Mouse (Mus musculus) limb, embryonic 12.5 days (tissue): ENCODE measurements at regions not wholly inside any gene's neighbourhood (a gene's known extent, or its start where the extent isn't known, plus 50 kb on each side); places are given as distances from the start of the nearest gene placed in this dataset.

Experiments used
- ATAC-seq: fragments of 200-750 bp; cut with Nextera tagmentation; 2 replicates; pipeline ENCODE4 v1.8.0; 2017; ENCODE audit warnings: low read depth, moderate TSS enrichment; ENCODE audit not compliant: insufficient number of reproducible peaks, insufficient read depth, low FRiP score, low TSS enrichment
- H3K27ac ChIP-seq: fragments of 300-500 bp; sonication (generic); 2 replicates; pipeline ENCODE4 v1.5.1; 2016; ENCODE audit warnings: mild to moderate bottlenecking, moderate library complexity
- H3K27me3 ChIP-seq: fragments of 300-500 bp; sonication (generic); 2 replicates; pipeline ENCODE4 v1.6.1; 2016; ENCODE audit warnings: mild to moderate bottlenecking, moderate library complexity
- H3K36me3 ChIP-seq: fragments of 300-500 bp; sonication (generic); 2 replicates; pipeline ENCODE4 v1.6.1; 2016; ENCODE audit warnings: mild to moderate bottlenecking, moderate library complexity
- H3K4me1 ChIP-seq: fragments of 300-500 bp; sonication (generic); replicated peaks from 2 replicates; pipeline ENCODE4 v1.6.1; 2016
- H3K4me2 ChIP-seq: fragments of 300-500 bp; sonication (generic); 2 replicates; pipeline ENCODE4 v1.6.1; 2016; ENCODE audit warnings: mild to moderate bottlenecking, moderate library complexity
- H3K4me3 ChIP-seq: fragments of 300-500 bp; sonication (generic); replicated peaks from 2 replicates; pipeline ENCODE4 v1.5.1; 2016; ENCODE audit warnings: mild to moderate bottlenecking
- H3K9ac ChIP-seq: fragments of 300-500 bp; sonication (generic); replicated peaks from 2 replicates; pipeline ENCODE4 v1.6.1; 2016; ENCODE audit warnings: mild to moderate bottlenecking, moderate library complexity
- H3K9me3 ChIP-seq: fragments of 300-500 bp; sonication (generic); 2 replicates; pipeline ENCODE4 v1.6.1; 2016; ENCODE audit warnings: mild to moderate bottlenecking, moderate library complexity
- WGBS: fragments of 180-500 bp; shearing (Covaris S2); methylation state at CpG from one replicate; pipeline ENCODE4 v1.1.7; 2016; 5-methylcytosine and 5-hydroxymethylcytosine counted together

DNA sequence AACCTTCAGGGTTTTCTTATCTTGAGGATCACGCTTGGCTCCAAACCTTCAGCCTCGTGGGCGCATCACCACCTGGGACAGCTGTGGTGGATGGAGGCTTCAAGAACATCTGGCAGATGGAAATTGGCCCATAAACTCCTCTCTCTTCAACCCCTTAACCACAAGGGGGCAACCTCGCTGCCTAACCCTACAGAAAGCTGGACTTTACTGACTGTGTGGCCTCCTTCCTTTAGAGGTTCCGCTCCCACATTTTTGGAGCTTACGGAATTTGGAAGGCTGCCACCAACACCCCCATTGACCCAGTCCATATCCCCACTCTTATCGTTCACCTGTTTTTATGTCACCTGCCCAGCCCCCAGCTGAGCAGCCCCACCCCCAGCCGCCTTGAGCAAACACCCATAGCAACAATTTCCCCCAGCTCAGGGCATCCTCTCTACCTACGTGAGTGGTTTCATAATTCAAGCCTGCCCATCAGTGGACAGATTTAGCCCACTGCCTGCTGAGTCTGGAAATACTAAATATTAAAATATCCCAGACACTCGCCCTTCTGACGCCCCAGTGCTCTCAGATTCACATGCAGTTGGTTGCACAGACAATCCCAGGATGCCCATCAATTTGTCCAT is 167.0 kb upstream of the Slc22a22 start:
- Histone ChIP-seq H3K4me1 (no peaks in the 10 kb centered on the region), H3K9me3 (no peaks in the 10 kb centered on the region), H3K4me2 (no peak overlapping the region), H3K4me3 (no peak overlapping the region), H3K36me3 (no peaks in the 10 kb centered on the region), H3K9ac (no peak overlapping the region), H3K27ac (no peak overlapping the region), H3K27me3 (no peaks in the 10 kb centered on the region)
- 60% methylated on average over 11 of the region's 11 CpGs for WGBS
- ATAC-seq: no peak

DNA sequence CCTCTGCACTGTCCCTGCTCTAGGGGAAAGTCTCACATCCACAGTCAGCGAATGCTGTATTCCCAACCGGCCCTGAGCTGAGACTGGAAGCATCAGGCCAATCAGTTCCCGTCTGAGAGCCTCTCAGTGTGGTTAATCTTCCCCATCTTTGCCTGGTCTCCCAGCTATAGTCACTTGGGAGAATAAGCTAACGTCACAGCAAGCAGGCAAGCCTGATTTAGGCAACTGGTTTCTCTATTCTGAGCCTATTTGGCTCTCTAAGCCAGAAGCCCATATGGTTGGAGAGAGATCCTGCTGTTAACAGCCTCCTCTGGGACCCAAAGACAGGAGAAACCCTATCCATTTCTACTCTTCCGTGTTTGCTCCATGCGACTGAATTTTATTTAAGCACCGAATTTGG is 161.7 kb upstream of the Slc22a22 start:
- no peaks in the 10 kb centered on the region for H3K4me1 ChIP-seq
- no peaks in the 10 kb centered on the region for H3K36me3 ChIP-seq
- ATAC-seq: no peak
- no peaks in the 10 kb centered on the region for H3K27me3 ChIP-seq
- H3K4me2 ChIP-seq: no peak overlapping the region
- 67% methylated on average over 7 of the region's 7 CpGs for WGBS
- H3K9me3 ChIP-seq: no peaks in the 10 kb centered on the region
- no peak overlapping the region for H3K4me3 ChIP-seq
- no peak overlapping the region for H3K27ac ChIP-seq
- H3K9ac ChIP-seq: no peak overlapping the region

DNA sequence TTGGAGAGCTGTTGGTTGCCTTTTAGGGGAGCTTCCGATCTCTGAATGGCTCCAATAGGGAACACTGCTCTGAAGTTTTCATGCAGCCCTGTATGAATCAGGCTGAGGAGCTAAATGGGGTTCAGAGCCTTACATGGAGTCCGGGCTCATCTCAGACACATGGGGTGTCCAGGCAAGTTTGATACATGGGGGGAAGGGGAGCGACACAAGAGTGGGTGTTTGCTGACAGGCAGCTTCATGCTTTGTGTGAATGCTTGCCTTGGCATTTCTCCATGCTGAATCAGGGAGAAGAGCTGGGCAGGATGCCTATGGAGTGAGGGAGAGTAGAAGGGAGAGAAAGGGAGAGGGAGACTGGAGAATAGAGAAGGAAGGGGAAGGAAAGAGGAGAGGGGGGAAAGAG is 155.6 kb upstream of the Slc22a22 start:
- Histone ChIP-seq H3K9ac (no peak overlapping the region), H3K4me2 (no peak overlapping the region), H3K27ac (no peak overlapping the region), H3K4me3 (no peak overlapping the region), H3K27me3 (no peaks in the 10 kb centered on the region), H3K36me3 (no peaks in the 10 kb centered on the region), H3K9me3 (no peaks in the 10 kb centered on the region), H3K4me1 (no peaks in the 10 kb centered on the region)
- WGBS: 85% methylated on average over 3 of the region's 3 CpGs
- no peak for ATAC-seq

DNA sequence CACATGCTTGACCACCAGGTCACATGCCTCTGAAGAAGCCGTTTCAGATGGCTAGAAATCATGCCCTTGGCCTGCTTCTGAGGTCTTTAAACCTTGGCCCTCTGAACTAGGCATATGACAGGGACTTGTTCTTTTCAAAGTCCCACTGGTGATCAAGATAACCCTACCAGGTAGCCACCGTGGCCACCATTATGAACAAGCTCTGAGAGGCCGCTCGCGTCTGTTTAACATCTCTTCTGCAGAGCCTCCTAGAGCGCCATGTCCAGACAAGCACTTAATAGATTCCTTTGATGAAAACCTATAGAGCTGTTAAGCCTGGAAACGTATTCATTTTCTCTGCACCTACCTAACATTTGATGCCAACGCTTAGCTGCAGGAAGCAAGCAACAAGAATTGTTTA is 155.1 kb upstream of the Slc22a22 start:
- WGBS: 71% methylated on average over 8 of the region's 8 CpGs
- Histone ChIP-seq H3K27ac (no peak overlapping the region), H3K9me3 (no peaks in the 10 kb centered on the region), H3K4me2 (no peak overlapping the region), H3K27me3 (no peaks in the 10 kb centered on the region), H3K36me3 (no peaks in the 10 kb centered on the region), H3K4me3 (no peak overlapping the region), H3K9ac (no peak overlapping the region), H3K4me1 (no peaks in the 10 kb centered on the region)
- no peak for ATAC-seq

DNA sequence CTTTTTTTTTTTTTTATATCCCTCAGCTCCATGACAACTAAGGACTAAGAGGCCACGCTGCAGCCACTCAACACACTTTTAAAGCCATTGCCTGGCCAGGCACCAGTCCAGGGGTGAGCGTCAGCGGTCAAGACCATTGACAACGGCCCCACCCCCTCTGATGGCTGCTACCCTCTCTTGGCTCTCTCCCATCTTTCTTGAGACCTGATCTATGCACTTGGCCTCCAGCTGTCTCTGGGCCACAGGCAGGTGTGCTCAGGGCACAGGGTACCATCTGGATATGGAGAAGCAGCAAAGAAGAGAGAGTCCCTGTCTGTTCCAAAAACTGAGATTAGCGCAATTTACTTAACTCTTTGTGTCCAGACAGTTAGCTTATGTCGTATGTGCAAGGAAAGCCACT is 141.0 kb upstream of the Slc22a22 start:
- no peaks in the 10 kb centered on the region for H3K4me1 ChIP-seq
- H3K36me3 ChIP-seq: no peaks in the 10 kb centered on the region
- H3K4me2 ChIP-seq: no peak overlapping the region
- H3K9me3 ChIP-seq: no peaks in the 10 kb centered on the region
- H3K9ac ChIP-seq: no peak overlapping the region
- no peak overlapping the region for H3K4me3 ChIP-seq
- WGBS: 89% methylated on average over 6 of the region's 6 CpGs
- H3K27ac ChIP-seq: no peak overlapping the region
- no peaks in the 10 kb centered on the region for H3K27me3 ChIP-seq
- ATAC-seq: no peak

DNA sequence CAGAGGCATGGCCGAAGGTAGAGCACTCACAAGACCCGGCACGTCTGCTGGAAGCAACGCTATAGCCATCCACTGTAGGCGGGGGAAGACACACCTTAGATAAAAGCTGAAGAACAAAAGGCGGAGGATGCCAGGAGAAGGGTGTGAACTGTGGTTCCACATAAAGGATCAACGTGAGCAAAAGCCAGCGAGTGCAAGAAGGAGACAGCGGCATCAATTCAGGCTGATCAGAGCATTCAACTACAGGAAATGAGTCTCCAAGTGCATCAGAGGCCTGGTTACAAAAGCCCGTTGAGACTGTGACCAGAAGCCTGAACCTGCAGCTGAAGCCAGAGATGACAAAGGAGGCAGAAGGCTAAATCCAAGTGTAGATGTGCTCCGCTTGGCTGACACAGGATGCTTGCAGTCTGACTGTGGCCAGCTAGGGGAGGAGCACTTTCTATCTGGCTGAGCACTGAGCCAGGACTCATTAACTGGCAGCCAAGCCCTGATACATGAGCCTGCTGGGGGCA is 139.5 kb upstream of the Slc22a22 start:
- no peak for ATAC-seq
- WGBS: 46% methylated on average over 11 of the region's 11 CpGs
- no peak overlapping the region for H3K9ac ChIP-seq
- H3K36me3 ChIP-seq: no peaks in the 10 kb centered on the region
- no peaks in the 10 kb centered on the region for H3K4me1 ChIP-seq
- no peaks in the 10 kb centered on the region for H3K27me3 ChIP-seq
- H3K4me2 ChIP-seq: no peak overlapping the region
- no peaks in the 10 kb centered on the region for H3K9me3 ChIP-seq
- H3K27ac ChIP-seq: no peak overlapping the region
- H3K4me3 ChIP-seq: no peak overlapping the region

DNA sequence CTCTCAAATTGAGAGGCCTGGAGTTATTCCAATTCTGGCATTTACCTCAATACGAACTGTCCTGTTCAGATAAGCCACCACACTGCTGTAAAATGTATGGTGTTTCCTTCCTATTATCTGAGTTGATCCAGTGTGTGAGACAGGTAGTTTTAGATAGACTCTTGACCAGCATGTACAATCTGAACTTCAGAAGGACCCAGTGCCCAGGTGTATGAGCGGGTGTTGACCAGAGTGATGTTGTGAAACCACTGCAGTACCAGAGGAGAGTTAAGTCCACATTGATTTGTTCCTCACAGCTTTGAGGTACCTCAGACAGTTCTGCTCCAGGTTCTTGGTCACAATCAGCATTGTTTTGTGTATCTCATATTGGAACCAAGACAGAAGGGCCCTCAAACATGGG is 132.6 kb upstream of the Slc22a22 start:
- no peak overlapping the region for H3K4me2 ChIP-seq
- no peak overlapping the region for H3K27ac ChIP-seq
- no peaks in the 10 kb centered on the region for H3K36me3 ChIP-seq
- H3K27me3 ChIP-seq: no peaks in the 10 kb centered on the region
- H3K4me1 ChIP-seq: no peaks in the 10 kb centered on the region
- no peak for ATAC-seq
- no peak overlapping the region for H3K9ac ChIP-seq
- WGBS: 89% methylated on average over 2 of the region's 2 CpGs
- H3K9me3 ChIP-seq: no peaks in the 10 kb centered on the region
- H3K4me3 ChIP-seq: no peak overlapping the region

DNA sequence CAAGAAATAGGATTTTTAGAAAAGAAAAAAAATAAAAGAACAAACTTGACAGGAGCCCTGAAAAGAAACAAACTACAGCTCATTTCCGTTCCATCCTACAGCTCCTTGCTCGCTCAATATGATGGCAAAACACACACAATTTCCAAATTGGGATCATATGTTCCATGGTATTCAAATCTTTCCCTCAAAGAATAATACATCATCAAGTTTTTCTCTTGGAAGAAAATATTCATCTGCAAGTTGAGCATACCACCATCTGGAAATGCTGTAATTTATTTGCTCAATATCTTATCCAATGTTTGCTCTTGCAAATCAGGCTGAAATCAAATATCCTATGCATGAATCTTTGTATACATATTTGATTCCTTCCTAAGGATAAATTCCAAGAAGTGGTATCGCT is 131.1 kb upstream of the Slc22a22 start:
- no peak overlapping the region for H3K4me3 ChIP-seq
- no peak overlapping the region for H3K9ac ChIP-seq
- no peak overlapping the region for H3K27ac ChIP-seq
- no peaks in the 10 kb centered on the region for H3K27me3 ChIP-seq
- no peaks in the 10 kb centered on the region for H3K36me3 ChIP-seq
- no peaks in the 10 kb centered on the region for H3K9me3 ChIP-seq
- WGBS: 83% methylated on average over 3 of the region's 3 CpGs
- no peak overlapping the region for H3K4me2 ChIP-seq
- no peaks in the 10 kb centered on the region for H3K4me1 ChIP-seq
- no peak for ATAC-seq

DNA sequence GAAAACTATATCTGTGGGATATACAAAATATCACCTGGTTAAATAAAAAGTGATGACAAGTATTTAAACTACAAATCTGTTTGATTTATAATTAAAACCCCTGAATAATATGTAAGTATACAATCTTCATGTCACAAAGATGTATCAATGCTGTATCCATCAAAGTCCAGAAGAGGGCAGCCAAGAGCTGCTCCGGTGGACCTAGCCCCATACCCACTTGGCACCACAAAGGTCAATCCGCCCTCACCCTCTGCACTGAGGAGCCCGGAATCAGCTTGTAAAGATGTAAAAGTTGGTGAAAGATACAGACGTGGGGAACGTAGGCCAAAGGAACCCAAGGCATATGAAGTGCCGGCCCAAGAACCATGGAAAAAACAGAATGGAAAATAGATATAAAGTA is 123.1 kb upstream of the Slc22a22 start:
- H3K9ac ChIP-seq: no peak overlapping the region
- no peaks in the 10 kb centered on the region for H3K9me3 ChIP-seq
- no peaks in the 10 kb centered on the region for H3K36me3 ChIP-seq
- H3K27me3 ChIP-seq: no peaks in the 10 kb centered on the region
- no peak overlapping the region for H3K4me3 ChIP-seq
- no peak overlapping the region for H3K27ac ChIP-seq
- no peak overlapping the region for H3K4me2 ChIP-seq
- H3K4me1 ChIP-seq: no peaks in the 10 kb centered on the region
- 15% methylated on average over 6 of the region's 6 CpGs for WGBS
- no peak for ATAC-seq

DNA sequence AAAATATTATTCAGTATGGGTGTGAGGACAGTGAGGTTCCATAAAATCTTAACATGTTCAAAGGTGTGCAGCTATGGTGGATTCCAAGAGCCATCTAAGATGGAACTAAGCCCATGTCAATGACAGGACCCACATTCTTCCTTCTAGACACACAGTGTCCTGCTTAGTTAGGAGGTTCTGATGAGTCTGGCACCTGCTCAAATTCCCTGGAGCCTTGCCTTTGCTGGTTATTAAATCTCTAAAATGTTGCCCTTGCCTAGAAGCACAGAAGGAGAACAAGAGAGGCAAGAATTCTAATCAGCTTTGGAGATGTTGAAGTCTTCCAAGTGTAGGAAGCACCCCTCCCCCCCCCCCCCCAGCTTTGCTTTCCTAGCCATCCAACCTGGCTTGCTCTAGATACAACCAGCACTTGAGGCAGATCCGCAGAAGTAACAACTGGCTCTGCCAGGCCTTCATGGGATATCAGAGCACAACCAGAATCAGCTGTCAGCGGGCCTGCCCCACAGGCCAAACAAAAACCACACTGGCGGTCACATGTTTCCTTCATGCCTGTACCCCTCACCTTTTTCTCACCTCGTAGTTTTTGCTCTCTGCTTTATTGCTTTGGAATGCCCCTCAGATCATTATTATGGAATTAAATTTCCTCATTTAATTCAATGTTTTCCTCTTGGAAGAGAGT is 116.0 kb upstream of the Slc22a22 start:
- H3K9me3 ChIP-seq: no peaks in the 10 kb centered on the region
- 71% methylated on average over 4 of the region's 4 CpGs for WGBS
- no peak overlapping the region for H3K9ac ChIP-seq
- no peaks in the 10 kb centered on the region for H3K27me3 ChIP-seq
- H3K27ac ChIP-seq: no peak overlapping the region
- ATAC-seq: no peak
- H3K4me1 ChIP-seq: peaks cover 12% of the 10 kb centered on the region
- no peaks in the 10 kb centered on the region for H3K36me3 ChIP-seq
- H3K4me3 ChIP-seq: no peak overlapping the region
- no peak overlapping the region for H3K4me2 ChIP-seq

DNA sequence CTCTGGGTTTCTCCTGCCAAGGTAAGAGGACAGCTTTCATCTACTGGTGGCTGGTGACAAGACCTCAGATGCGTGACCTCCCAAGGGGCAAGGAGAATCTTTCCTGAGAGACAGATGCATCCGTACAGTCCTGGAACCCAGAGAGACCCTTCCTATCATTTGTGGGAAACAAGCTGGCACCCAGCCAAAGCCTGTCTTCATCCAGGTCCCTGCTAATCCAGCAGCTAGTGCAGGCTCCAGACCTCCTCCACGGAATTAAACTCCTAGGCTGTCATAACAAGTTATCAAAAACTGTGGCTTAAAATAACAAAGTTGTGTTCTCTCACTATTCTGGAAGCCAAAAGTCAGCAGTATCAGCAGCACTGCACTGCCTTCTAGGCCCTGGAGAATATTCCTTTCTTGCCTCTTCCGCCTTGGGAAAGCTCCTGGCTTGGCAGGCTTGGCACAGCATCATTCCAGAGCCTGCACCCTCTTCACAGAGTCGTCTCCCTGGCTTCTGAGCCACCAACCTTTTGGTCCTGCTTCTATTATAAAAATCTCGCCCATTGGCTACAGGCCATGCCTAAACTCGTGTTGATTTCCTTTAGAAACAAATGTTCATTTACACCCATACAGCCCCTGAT is 113.3 kb upstream of the Slc22a22 start:
- 58% methylated on average over 7 of the region's 7 CpGs for WGBS
- no peaks in the 10 kb centered on the region for H3K27me3 ChIP-seq
- H3K4me1 ChIP-seq: peaks cover 12% of the 10 kb centered on the region
- no peak overlapping the region for H3K4me3 ChIP-seq
- H3K27ac ChIP-seq: no peak overlapping the region
- H3K4me2 ChIP-seq: no peak overlapping the region
- no peaks in the 10 kb centered on the region for H3K36me3 ChIP-seq
- no peak for ATAC-seq
- no peak overlapping the region for H3K9ac ChIP-seq
- H3K9me3 ChIP-seq: no peaks in the 10 kb centered on the region
